Mouse (Mus musculus): Measurements from ENCODE around the gene Foxp1. TPM values are rescaled to one million over a fixed set of nuclear protein-coding genes. Genes with fewer than 3 reads are reported as not detected.

The Foxp1 gene
- total RNA-seq, 2 experiments from 2014 or later: 88.5 to 93.5 TPM

DNA sequence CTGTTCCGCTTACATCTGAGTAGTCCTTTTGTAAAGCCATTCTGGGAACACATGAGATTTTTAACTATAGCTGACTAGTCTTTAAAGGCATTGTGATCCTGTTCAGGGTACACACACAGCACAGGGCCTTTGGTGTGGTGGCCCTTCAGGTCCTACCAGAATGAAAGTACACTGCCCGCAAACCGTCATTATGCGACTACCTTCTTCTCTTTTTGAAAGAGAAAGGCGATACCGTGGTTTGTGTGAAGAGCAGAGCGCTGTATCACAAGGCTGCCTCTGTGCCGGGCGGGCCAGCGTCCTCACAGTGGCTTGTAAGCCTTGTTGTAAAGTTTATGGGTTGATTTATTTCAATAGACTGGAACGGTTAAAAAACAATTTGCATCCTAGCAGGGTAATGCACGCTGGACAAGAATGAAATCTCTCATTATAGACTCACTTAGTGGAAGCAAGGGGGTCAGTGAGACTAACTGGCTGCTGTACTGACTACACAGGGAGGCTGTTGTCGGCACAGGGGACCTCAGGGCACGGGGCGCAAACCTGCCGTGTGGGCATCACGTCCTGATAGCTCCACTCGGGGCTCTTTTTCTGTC is 589.3 kb downstream of the Foxp1 start:
- Histone ChIP-seq H3K27ac (no peak overlapping the region), H3K4me3 (no peak overlapping the region)
- no peak for DNase-seq (ENCODE audit: low spot score in 2 of 2)
- TF ChIP-seq CTCF (conservative IDR thresholded peaks at IDR 0.05): no peak

DNA sequence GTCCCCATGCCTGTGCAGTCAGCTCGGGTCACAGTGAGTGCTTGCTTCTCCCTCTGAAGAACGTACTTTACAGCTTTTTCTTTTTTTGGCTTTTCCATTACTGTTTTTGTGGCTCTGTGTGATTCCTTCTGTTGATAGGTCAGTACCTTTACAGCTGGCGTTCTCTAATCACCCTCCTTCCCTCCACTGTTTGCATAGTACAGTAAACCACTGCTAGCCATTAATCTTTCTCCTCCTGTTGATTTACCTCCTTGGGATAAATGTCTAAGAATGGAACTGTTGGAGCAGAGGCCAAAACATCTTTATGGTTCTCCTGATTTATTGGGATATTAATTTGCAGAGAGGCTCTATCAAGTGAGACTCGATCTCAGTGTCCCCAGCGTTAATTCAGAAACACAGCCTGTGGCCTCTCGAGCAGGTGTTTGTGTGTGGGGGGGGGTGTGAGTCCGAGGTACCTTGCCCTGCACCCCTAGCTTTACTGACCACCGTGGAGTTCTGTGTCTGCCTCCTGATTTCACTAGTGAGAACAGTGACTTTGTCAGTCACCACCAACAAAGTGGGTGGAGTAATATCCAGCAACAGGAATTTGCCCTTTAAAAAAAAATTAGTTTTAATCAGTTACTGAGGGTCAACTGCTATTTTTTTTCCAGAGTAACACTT is 590.5 kb downstream of the Foxp1 start:
- Histone ChIP-seq H3K4me3 (no peak overlapping the region), H3K27ac (no peak overlapping the region)
- no peak for DNase-seq (ENCODE audit: low spot score in 2 of 2)
- no peak for TF ChIP-seq CTCF (conservative IDR thresholded peaks at IDR 0.05)

DNA sequence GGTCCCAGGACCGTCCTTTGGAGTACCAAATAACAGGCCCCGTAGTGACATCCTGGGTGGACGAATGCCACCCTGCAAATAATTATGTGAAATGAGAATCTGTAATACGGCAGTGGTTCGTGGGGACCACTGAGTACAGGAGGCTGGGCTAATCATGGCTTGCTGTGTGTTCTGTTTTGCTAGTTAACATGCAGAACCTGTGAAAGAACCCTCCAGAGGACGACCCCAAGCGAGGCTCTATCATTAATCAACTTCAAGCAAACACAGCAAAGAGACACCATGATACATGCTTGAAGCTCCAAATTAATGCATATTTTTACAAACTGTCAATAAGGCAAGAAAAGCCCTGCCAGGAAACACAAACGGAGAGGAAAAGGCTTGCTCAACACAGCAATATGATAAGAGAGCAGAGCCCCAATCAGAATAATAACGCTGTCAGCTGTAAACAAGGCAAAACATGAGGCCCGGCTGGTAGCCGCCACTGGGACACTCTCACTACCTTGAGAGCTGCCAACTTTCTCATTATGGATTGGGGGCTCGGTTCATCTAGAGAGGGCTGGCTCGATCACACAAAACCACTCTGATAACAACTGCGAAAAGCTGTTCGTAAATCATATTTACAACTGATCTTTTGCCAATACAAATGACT is 591.7 kb downstream of the Foxp1 start:
- Histone ChIP-seq H3K4me3 (no peak overlapping the region), H3K27ac (no peak overlapping the region)
- peak in 1 of 2 experiments; percentile 4 for DNase-seq (ENCODE audit: low spot score in 2 of 2)
- TF ChIP-seq CTCF (conservative IDR thresholded peaks at IDR 0.05): no peak

DNA sequence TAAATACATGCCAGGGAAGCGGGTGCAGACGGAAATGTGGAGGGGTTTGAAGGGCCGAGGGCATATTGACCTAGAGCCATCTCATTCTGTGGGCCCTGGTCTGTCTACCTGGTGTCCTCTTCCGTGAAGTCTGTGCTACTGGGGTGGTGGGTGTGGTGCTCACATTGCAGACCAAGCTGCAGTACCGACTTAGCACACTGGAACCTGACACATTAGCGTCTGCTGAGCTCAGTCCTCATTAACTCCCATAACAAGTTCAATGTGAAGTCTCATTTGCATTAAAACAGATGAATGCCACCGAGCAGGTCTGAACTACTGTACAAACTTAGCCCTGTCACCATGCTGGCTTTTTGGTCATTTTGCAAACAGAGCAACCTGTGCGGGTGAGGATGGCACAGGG is 594.2 kb downstream of the Foxp1 start:
- DNase-seq (ENCODE audit: low spot score in 2 of 2): no peak
- no peak overlapping the region for H3K27ac ChIP-seq
- H3K4me3 ChIP-seq: no peak overlapping the region
- peak; percentile 15 for TF ChIP-seq CTCF (conservative IDR thresholded peaks at IDR 0.05)

DNA sequence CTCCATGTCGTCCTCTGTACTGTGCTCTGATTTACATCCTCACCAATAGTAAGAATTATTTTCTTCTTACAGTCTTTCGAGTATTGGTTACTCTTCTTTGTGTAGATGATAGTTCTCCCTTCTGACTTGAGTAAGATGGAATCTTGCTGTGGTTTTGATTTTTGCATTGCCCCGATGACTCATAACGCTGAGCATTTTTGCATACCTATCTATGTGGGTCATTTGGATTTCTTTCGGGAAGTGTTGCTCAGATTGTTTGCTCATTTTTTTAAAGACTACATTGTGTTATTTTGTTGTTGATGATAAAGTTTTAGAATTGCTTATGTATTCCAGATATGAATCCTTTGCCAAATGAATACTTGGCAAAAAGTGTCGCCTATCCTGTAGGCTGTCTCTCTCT is 621.3 kb downstream of the Foxp1 start:
- no peak overlapping the region for H3K27ac ChIP-seq
- no peak overlapping the region for H3K4me3 ChIP-seq
- DNase-seq (ENCODE audit: low spot score in 2 of 2): no peak
- no peak for TF ChIP-seq CTCF (conservative IDR thresholded peaks at IDR 0.05)

DNA sequence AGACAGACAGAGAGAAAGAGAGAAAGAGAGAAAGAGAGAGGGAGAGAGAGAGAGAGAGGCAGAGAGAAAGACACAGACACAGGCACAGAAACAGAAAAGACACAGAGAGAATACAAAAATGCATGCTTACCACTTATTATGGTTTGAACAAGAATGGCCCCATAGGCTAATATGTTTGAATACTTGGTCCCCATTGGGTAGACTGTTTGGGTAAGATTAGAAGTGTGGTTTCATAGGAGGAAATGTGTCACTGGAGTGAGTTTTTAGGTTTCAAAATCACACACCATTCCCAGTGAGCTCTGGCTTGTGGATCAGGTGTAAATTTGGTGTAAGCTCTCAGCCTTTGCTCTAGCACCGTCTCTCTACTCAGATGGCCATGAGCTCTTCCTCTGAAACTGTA is 644.3 kb downstream of the Foxp1 start:
- no peak for DNase-seq (ENCODE audit: low spot score in 2 of 2)
- no peak overlapping the region for H3K4me3 ChIP-seq
- H3K27ac ChIP-seq: no peak overlapping the region
- no peak for TF ChIP-seq CTCF (conservative IDR thresholded peaks at IDR 0.05)

DNA sequence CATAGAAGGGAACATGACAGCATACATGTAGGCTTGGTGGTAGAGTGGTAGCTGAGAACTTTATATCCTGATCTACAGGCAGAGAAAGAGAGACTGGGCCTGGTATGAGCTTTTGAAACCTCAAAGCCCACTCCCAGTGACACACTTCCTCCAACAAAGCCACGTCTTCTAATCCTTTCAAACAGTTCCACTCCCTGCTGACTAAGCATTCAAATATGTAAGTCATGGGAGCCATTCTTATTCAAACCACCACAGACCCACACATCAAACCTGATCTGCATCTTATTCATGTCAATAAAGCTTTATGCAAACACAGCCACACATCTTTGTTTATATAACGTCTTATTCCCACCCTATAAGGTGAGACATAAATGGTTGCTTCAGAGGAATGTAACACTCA is 646.1 kb downstream of the Foxp1 start:
- H3K4me3 ChIP-seq: no peak overlapping the region
- no peak for TF ChIP-seq CTCF (conservative IDR thresholded peaks at IDR 0.05)
- no peak for DNase-seq (ENCODE audit: low spot score in 2 of 2)
- no peak overlapping the region for H3K27ac ChIP-seq

Small RNAs within 50 kb of the gene (microRNA-seq; reads per million reads assigned to microRNA genes)
- gene Gm22328 (0 reads per million in 2 experiments), gene Gm49348 (0 reads per million in 2 experiments)

Other genes starting within 250 kb of the Foxp1 start
- 10 to 100 TPM; 19.9 to 24.5 TPM for gene Eif4e3, start 144.1 kb upstream of the Foxp1 start, total RNA-seq (2021)
- 1 to 10 TPM; 6.2 to 7.3 TPM for gene Gm20696, start 144.1 kb upstream of the Foxp1 start, total RNA-seq (2021)
- gene Gpr27, start 170.0 kb upstream of the Foxp1 start, total RNA-seq (2021): 10 to 100 TPM; 54.8 to 58.1 TPM
- gene Prok2, start 203.7 kb upstream of the Foxp1 start, total RNA-seq (2021): under 1 TPM; 0.49 to 0.69 TPM

All from layer of hippocampus, adult 2 months (tissue).